Comparison of ENCODE assay signal across 1 mouse cellular context in genomic region chr4:141559898-141560263, GRCm38 (mm10).
TF ChIP-seq lines count a peak whose summit lies in the region.

No protein-coding gene starts in this region.

TF ChIP-seq in MEL, 35 proteins besides CTCF, POLR2A, EP300 and RAD21 (continued from another document):
- TF ChIP-seq NRF1 (IDR thresholded peaks at IDR 0.05; ENCODE audit: insufficient read depth, low read depth, low read length, poor library complexity, severe bottlenecking) = no peak
- TF ChIP-seq MAFK (IDR thresholded peaks at IDR 0.05; ENCODE audit: borderline replicate concordance, low read depth, low read length) = no peak
- TF ChIP-seq USF1 (IDR thresholded peaks at IDR 0.05; ENCODE audit: low read depth, low read length) = no peak
- no peak for TF ChIP-seq CHD2 (IDR thresholded peaks at IDR 0.05; ENCODE audit: low read length)
- no peak for TF ChIP-seq GABPA (IDR thresholded peaks at IDR 0.05; ENCODE audit: low read depth, low read length)
- no peak for TF ChIP-seq POLR2AphosphoS5 (IDR thresholded peaks at IDR 0.05; ENCODE audit: borderline replicate concordance, low read depth, low read length)
